Mouse (Mus musculus): Measurements from ENCODE around the gene 3100002H09Rik. TPM values are rescaled to one million over a fixed set of nuclear protein-coding genes. Genes with fewer than 3 reads are reported as not detected.

3100002H09Rik gene
- polyA plus RNA-seq, 1 experiment from 2014 or later = 1.7 TPM

GRCm38 (mm10) chr4:124644974-124645433 lies 34.4 kb upstream of the 3100002H09Rik start:
- no peak overlapping the region for H3K4me2 ChIP-seq (ENCODE audit: low read length)
- no peak for ATAC-seq
- 23% methylated on average over 3 of the region's 3 CpGs for WGBS
- no peaks in the 10 kb centered on the region for H3K36me3 ChIP-seq (ENCODE audit: control insufficient read depth, insufficient read depth)
- no peak overlapping the region for H3K27ac ChIP-seq (ENCODE audit: low read length)
- H3K4me3 ChIP-seq (replicated peaks; ENCODE audit: low read length) = no peak overlapping the region
- no peaks in the 10 kb centered on the region for H3K9me3 ChIP-seq (ENCODE audit: control insufficient read depth, low read length)
- H3K27me3 ChIP-seq (replicated peaks; ENCODE audit: control insufficient read depth, insufficient read depth, low read length) = peaks cover 9% of the 10 kb centered on the region
- H3K4me1 ChIP-seq (replicated peaks; ENCODE audit: control insufficient read depth, insufficient read depth, low read length) = no peaks in the 10 kb centered on the region; the same call in none of the 2 replicates
- H3K9ac ChIP-seq (replicated peaks; ENCODE audit: low read depth, low read length) = no peak overlapping the region

GRCm38 (mm10) chr4:124643859-124644258 lies 33.3 kb upstream of the 3100002H09Rik start:
- no peak overlapping the region for H3K4me2 ChIP-seq (ENCODE audit: low read length)
- no peak overlapping the region for H3K4me3 ChIP-seq (replicated peaks; ENCODE audit: low read length)
- no peak for ATAC-seq
- H3K9me3 ChIP-seq (ENCODE audit: control insufficient read depth, low read length) = no peaks in the 10 kb centered on the region
- peaks cover 6% of the 10 kb centered on the region for H3K27me3 ChIP-seq (replicated peaks; ENCODE audit: control insufficient read depth, insufficient read depth, low read length)
- 93% methylated on average over 9 of the region's 9 CpGs for WGBS
- no peaks in the 10 kb centered on the region for H3K36me3 ChIP-seq (ENCODE audit: control insufficient read depth, insufficient read depth)
- no peak overlapping the region for H3K27ac ChIP-seq (ENCODE audit: low read length)
- H3K4me1 ChIP-seq (replicated peaks; ENCODE audit: control insufficient read depth, insufficient read depth, low read length) = peaks cover 4% of the 10 kb centered on the region
- H3K9ac ChIP-seq (replicated peaks; ENCODE audit: low read depth, low read length) = no peak overlapping the region

GRCm38 (mm10) chr4:124639715-124640114 lies 29.1 kb upstream of the 3100002H09Rik start:
- Histone ChIP-seq H3K4me1 (replicated peaks; ENCODE audit: control insufficient read depth, insufficient read depth, low read length) (peaks cover 4% of the 10 kb centered on the region), H3K9ac (replicated peaks; ENCODE audit: low read depth, low read length) (no peak overlapping the region), H3K36me3 (ENCODE audit: control insufficient read depth, insufficient read depth) (no peaks in the 10 kb centered on the region), H3K9me3 (ENCODE audit: control insufficient read depth, low read length) (no peaks in the 10 kb centered on the region), H3K4me3 (replicated peaks; ENCODE audit: low read length) (no peak overlapping the region), H3K4me2 (ENCODE audit: low read length) (no peak overlapping the region), H3K27ac (ENCODE audit: low read length) (no peak overlapping the region), H3K27me3 (replicated peaks; ENCODE audit: control insufficient read depth, insufficient read depth, low read length) (no peaks in the 10 kb centered on the region; the same call in none of the 2 replicates)
- no peak for ATAC-seq
- 21% methylated on average over 12 of the region's 12 CpGs for WGBS

- Histone ChIP-seq H3K27me3 (replicated peaks; ENCODE audit: control insufficient read depth, insufficient read depth, low read length) (no peaks in the 10 kb centered on the region; the same call in 1 of the 2 replicates), H3K9me3 (ENCODE audit: control insufficient read depth, low read length) (no peaks in the 10 kb centered on the region), H3K4me3 (replicated peaks; ENCODE audit: low read length) (no peak overlapping the region), H3K9ac (replicated peaks; ENCODE audit: low read depth, low read length) (no peak overlapping the region), H3K4me2 (ENCODE audit: low read length) (no peak overlapping the region), H3K36me3 (ENCODE audit: control insufficient read depth, insufficient read depth) (no peaks in the 10 kb centered on the region), H3K27ac (ENCODE audit: low read length) (no peak overlapping the region), H3K4me1 (replicated peaks; ENCODE audit: control insufficient read depth, insufficient read depth, low read length) (no peaks in the 10 kb centered on the region)
- WGBS = 8% methylated on average over 9 of the region's 9 CpGs
- ATAC-seq = no peak
These were observed 22.7 kb upstream of the 3100002H09Rik start for GRCm38 (mm10) chr4:124633281-124633680.

- no peak overlapping the region for H3K4me2 ChIP-seq (ENCODE audit: low read length)
- no peak overlapping the region for H3K9ac ChIP-seq (replicated peaks; ENCODE audit: low read depth, low read length)
- ATAC-seq = no peak
- WGBS = 76% methylated on average over 10 of the region's 10 CpGs
- H3K9me3 ChIP-seq (ENCODE audit: control insufficient read depth, low read length) = no peaks in the 10 kb centered on the region
- H3K4me1 ChIP-seq (replicated peaks; ENCODE audit: control insufficient read depth, insufficient read depth, low read length) = no peaks in the 10 kb centered on the region
- no peak overlapping the region for H3K4me3 ChIP-seq (replicated peaks; ENCODE audit: low read length)
- H3K27me3 ChIP-seq (replicated peaks; ENCODE audit: control insufficient read depth, insufficient read depth, low read length) = no peaks in the 10 kb centered on the region; the same call in 1 of the 2 replicates
- no peak overlapping the region for H3K27ac ChIP-seq (ENCODE audit: low read length)
- no peaks in the 10 kb centered on the region for H3K36me3 ChIP-seq (ENCODE audit: control insufficient read depth, insufficient read depth)
These were observed 22.3 kb upstream of the 3100002H09Rik start for GRCm38 (mm10) chr4:124632856-124633255.

- 65% methylated on average over 4 of the region's 4 CpGs for WGBS
- no peak for ATAC-seq
- Histone ChIP-seq H3K4me1 (replicated peaks; ENCODE audit: control insufficient read depth, insufficient read depth, low read length) (peaks cover 5% of the 10 kb centered on the region), H3K9ac (replicated peaks; ENCODE audit: low read depth, low read length) (no peak overlapping the region), H3K4me2 (ENCODE audit: low read length) (no peak overlapping the region), H3K4me3 (replicated peaks; ENCODE audit: low read length) (no peak overlapping the region), H3K9me3 (ENCODE audit: control insufficient read depth, low read length) (no peaks in the 10 kb centered on the region), H3K27ac (ENCODE audit: low read length) (no peak overlapping the region), H3K27me3 (replicated peaks; ENCODE audit: control insufficient read depth, insufficient read depth, low read length) (no peaks in the 10 kb centered on the region; the same call in 1 of the 2 replicates), H3K36me3 (ENCODE audit: control insufficient read depth, insufficient read depth) (no peaks in the 10 kb centered on the region)
These were observed 20.9 kb upstream of the 3100002H09Rik start for GRCm38 (mm10) chr4:124631456-124631855.

- H3K4me3 ChIP-seq (replicated peaks; ENCODE audit: low read length) = no peak overlapping the region
- 71% methylated on average over 1 of the region's 1 CpGs for WGBS
- no peaks in the 10 kb centered on the region for H3K9me3 ChIP-seq (ENCODE audit: control insufficient read depth, low read length)
- H3K4me1 ChIP-seq (replicated peaks; ENCODE audit: control insufficient read depth, insufficient read depth, low read length) = peaks cover 30% of the 10 kb centered on the region
- no peak overlapping the region for H3K27ac ChIP-seq (ENCODE audit: low read length)
- no peak overlapping the region for H3K4me2 ChIP-seq (ENCODE audit: low read length)
- H3K9ac ChIP-seq (replicated peaks; ENCODE audit: low read depth, low read length) = no peak overlapping the region
- H3K27me3 ChIP-seq (replicated peaks; ENCODE audit: control insufficient read depth, insufficient read depth, low read length) = no peaks in the 10 kb centered on the region
- no peaks in the 10 kb centered on the region for H3K36me3 ChIP-seq (ENCODE audit: control insufficient read depth, insufficient read depth)
- ATAC-seq = peak; percentile 44; the same call in 1 of the 2 replicates
These were observed 16.2 kb upstream of the 3100002H09Rik start for GRCm38 (mm10) chr4:124626836-124627235.

- peak; percentile 51 for ATAC-seq
- 27% methylated on average over 7 of the region's 7 CpGs for WGBS
These were observed 13.5 kb upstream of the 3100002H09Rik start for GRCm38 (mm10) chr4:124624111-124624581.

GRCm38 (mm10) chr4:124622566-124622965 lies 12.0 kb upstream of the 3100002H09Rik start:
- no peaks in the 10 kb centered on the region for H3K27me3 ChIP-seq (replicated peaks; ENCODE audit: control insufficient read depth, insufficient read depth, low read length)
- ATAC-seq = no peak
- no peak overlapping the region for H3K27ac ChIP-seq (ENCODE audit: low read length)
- 78% methylated on average over 5 of the region's 5 CpGs for WGBS
- H3K9me3 ChIP-seq (ENCODE audit: control insufficient read depth, low read length) = no peaks in the 10 kb centered on the region
- no peaks in the 10 kb centered on the region for H3K36me3 ChIP-seq (ENCODE audit: control insufficient read depth, insufficient read depth)
- H3K4me2 ChIP-seq (ENCODE audit: low read length) = no peak overlapping the region
- peaks cover 45% of the 10 kb centered on the region for H3K4me1 ChIP-seq (replicated peaks; ENCODE audit: control insufficient read depth, insufficient read depth, low read length)
- no peak overlapping the region for H3K4me3 ChIP-seq (replicated peaks; ENCODE audit: low read length)
- H3K9ac ChIP-seq (replicated peaks; ENCODE audit: low read depth, low read length) = no peak overlapping the region

More at GRCm38 (mm10) chr4:124624111-124624581, 13.5 kb upstream of the 3100002H09Rik start:
- Histone ChIP-seq H3K27me3 (replicated peaks; ENCODE audit: control insufficient read depth, insufficient read depth, low read length) (no peaks in the 10 kb centered on the region), H3K36me3 (ENCODE audit: control insufficient read depth, insufficient read depth) (no peaks in the 10 kb centered on the region), H3K27ac (ENCODE audit: low read length) (peak overlapping the region; percentile 25), H3K9me3 (ENCODE audit: control insufficient read depth, low read length) (no peaks in the 10 kb centered on the region), H3K4me1 (replicated peaks; ENCODE audit: control insufficient read depth, insufficient read depth, low read length) (peaks cover 38% of the 10 kb centered on the region), H3K4me3 (replicated peaks; ENCODE audit: low read length) (no peak overlapping the region), H3K9ac (replicated peaks; ENCODE audit: low read depth, low read length) (peak overlapping the region; percentile 36), H3K4me2 (ENCODE audit: low read length) (no peak overlapping the region)

- WGBS = 47% methylated on average over 11 of the region's 11 CpGs
- no peak overlapping the region for H3K27ac ChIP-seq (ENCODE audit: low read length)
- ATAC-seq = peak; percentile 64
- H3K9me3 ChIP-seq (ENCODE audit: control insufficient read depth, low read length) = no peaks in the 10 kb centered on the region
- no peak overlapping the region for H3K4me3 ChIP-seq (replicated peaks; ENCODE audit: low read length)
- no peaks in the 10 kb centered on the region for H3K27me3 ChIP-seq (replicated peaks; ENCODE audit: control insufficient read depth, insufficient read depth, low read length)
- H3K9ac ChIP-seq (replicated peaks; ENCODE audit: low read depth, low read length) = no peak overlapping the region
- peaks cover 40% of the 10 kb centered on the region for H3K4me1 ChIP-seq (replicated peaks; ENCODE audit: control insufficient read depth, insufficient read depth, low read length)
- no peak overlapping the region for H3K4me2 ChIP-seq (ENCODE audit: low read length)
- no peaks in the 10 kb centered on the region for H3K36me3 ChIP-seq (ENCODE audit: control insufficient read depth, insufficient read depth)
These were observed 10.8 kb upstream of the 3100002H09Rik start for GRCm38 (mm10) chr4:124621406-124621805.
